Mouse (Mus musculus): ENCODE results near the gene Trim46.

Gene Trim46

GRCm38 (mm10) chr3:89246261-89247100 lies at the start of gene Trim46:
Gene Trim46 (minus strand): TSS chr3:89246309.
- peak; percentile 93 for DNase-seq

GRCm38 (mm10) chr3:89295685-89296230 lies 49.6 kb upstream of the Trim46 start:
- no peak for DNase-seq

- DNase-seq, result no peak
Observed at GRCm38 (mm10) chr3:89294195-89294594, 48.1 kb upstream of the Trim46 start.

GRCm38 (mm10) chr3:89293247-89293918 lies 47.3 kb upstream of the Trim46 start:
- DNase-seq, result no peak

DNA sequence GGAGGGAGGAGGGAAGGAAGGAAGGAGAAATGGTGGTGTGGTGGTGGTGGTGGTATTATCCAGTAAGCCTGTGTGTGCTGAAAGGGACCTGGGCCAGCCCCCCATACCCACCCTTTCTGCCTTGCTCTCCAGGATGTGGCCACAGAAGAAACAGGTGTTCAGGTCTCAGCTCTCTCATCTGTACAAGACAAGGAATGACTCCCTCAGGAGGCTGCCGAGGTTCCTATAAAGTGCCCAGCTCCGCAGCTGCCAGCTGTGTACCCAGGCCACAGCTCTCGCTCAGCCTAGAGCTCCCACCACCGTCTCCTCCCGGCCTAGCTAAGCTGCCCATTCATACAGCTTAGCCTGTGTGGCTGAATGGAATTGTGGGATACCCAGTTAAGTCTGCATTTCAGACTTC lies 46.2 kb upstream of the Trim46 start:
- DNase-seq, result no peak

- DNase-seq, result no peak
Observed at GRCm38 (mm10) chr3:89291874-89292273, 45.8 kb upstream of the Trim46 start.

DNA sequence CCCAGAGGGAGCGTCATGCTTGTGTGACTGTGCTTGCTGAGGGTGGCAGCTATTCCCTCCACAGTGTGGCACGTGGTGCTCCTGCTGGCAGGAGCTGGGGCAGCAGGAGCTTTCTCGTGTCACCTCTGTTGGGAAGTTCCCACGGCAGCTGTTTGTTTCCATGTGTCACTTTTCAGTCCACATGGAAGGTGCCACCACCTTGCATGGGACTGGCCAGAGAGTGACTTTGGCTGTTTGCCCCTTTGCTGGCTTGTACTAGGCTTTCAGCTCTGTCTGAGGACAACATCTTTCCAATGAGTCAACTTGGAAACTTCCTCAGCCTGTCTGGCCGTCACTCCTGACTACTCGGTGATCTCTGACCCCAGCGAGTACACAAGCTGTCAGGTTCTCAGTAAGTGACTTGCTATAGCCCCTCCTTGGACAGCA lies 42.4 kb upstream of the Trim46 start:
- DNase-seq, result peak; percentile 33

DNA sequence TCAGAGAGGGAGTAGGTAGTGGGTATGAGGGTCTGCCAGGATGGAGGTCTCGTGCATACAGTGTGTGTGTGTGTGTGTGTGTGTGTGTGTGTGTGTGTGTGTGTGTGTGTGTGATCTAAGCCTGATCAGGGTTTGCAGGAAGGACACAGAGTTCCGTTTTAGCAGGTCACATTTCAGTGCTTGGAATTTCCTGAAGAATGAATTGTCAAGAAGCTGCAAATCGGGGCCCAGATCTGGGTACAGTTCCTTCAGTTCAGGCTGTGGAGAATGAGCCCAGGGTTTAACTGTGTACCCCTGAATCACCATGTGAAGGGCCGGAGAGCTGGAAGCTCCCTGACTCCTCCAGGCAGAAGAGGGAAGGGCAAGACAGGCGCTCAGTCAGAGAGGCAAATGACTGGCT lies 41.2 kb upstream of the Trim46 start:
- DNase-seq, result no peak

DNA sequence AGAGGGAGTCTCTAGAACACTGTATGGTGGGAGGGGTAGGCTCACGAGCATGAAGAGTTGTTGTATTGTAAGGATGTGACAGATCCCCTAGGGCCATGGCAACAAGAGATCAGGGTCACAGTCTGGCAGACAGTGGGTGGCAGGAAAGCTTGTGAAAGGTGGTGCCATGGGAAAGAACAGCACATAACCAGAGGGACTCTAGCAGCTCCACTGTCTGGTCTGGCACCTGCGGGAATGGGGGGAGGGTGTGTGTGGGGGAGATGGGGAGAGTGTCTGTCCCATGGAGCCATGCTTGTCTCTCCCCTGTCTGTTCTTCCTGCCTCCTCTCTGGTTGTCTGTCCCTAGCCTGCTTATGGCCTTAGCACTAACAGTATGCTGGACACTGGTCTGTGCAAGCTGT lies 39.4 kb upstream of the Trim46 start:
- no peak for DNase-seq

DNA sequence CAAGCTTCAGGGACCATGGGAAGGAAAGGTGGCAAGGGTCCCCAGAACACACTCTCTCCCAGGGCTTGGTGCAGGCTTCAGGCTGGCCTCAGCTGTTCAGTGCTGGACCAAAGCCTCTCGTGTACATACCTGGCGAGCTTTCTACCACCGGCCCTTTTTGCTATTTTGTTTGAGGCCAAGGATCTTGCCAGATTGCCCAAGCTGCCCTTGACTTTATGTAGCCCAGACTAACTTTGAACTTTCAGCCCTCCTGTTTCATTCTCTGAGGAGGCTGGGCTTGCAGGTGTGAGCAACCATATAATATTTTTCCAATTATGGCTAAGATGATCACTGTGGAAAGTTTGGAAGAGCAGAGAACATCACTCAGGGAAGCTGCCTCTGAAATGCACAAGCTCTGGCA lies 38.2 kb upstream of the Trim46 start:
- no peak for DNase-seq

DNA sequence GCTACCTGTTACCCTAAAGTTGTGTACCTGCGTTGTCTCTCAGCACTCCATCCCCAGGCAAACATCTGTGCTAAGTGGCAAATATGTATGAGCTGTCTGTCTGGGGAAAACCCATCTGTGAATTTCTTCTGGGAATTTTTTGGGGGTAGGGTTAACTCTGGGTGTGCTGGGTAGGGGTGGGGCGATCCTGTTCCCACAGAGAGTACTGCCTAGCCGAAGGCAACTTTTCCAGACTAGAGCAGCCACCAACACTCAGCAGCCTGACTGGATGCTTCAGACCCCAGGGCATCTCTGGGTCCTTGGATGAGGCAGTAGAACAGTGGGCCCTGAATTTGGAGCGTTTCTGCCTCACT lies 36.2 kb upstream of the Trim46 start:
- no peak for DNase-seq

DNA sequence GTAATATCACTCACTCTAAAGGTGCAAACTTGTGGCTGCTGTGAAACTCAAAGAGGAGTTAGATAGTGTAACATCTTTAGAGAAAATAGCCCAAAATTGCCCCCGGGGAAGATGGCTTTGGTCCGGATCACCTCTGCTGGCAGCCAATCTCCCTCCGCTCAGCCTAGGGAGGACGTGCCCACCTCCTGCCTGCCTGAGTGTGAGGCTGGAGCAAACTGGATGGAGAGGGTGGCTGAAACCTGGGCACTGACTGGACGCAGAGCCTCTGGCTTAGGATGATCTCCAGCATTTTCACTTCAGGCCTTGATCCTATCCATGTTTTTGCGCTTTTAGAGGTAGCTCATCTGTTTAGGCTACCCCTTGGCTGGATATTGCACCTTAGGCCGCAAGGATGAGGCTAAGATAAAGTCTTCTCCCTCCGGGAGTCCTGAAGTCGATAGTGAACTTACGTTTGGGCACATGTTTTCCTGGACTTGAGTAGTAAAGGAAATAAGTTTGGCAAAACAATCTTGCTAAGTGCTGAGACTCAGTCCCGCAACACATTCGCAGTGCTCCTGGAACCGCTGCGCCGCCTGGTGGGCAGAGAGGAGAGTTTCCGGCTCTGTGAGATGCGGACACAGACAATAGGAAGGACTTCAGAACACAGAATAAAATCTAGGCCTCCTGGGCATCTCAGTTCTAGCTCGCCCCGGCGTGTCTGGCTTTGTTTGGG lies 35.6 kb upstream of the Trim46 start:
- DNase-seq, result peak; percentile 93

- peak; percentile 87 for DNase-seq
Observed at GRCm38 (mm10) chr3:89280606-89281511, 34.8 kb upstream of the Trim46 start, which contains the start of gene Efna1. Gene Efna1 (minus strand): TSS chr3:89281142.

- peak; percentile 80 for DNase-seq
Observed at GRCm38 (mm10) chr3:89280050-89280605, 34.0 kb upstream of the Trim46 start.

- peak; percentile 94 for DNase-seq
Observed at GRCm38 (mm10) chr3:89279153-89279890, 33.2 kb upstream of the Trim46 start.

DNA sequence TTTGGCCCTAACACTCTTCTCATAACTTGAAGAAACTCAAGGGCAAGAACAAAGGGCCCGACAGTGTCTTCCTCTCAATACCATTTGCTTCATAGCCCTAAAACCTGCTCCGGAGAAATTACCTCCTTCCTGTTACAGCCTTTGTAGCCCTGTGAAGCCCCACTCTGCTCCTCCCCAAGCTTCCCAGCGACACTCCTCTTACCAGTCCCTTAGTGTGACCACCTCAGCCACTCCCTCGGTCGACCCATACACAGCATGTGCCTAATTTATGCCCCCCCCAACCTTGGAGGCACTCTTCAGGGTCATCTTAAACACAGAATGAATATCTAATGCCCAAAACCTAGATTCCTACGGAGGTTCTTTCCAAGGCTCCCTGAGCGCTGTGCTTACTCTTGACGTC lies 32.5 kb upstream of the Trim46 start:
- peak; percentile 20 for DNase-seq

- DNase-seq, result peak; percentile 83
Observed at GRCm38 (mm10) chr3:89278107-89278506, 32.0 kb upstream of the Trim46 start.

- DNase-seq, result peak; percentile 60
Observed at GRCm38 (mm10) chr3:89277281-89278021, 31.3 kb upstream of the Trim46 start.

GRCm38 (mm10) chr3:89276061-89276460 lies 30.0 kb upstream of the Trim46 start:
- DNase-seq, result no peak

DNA sequence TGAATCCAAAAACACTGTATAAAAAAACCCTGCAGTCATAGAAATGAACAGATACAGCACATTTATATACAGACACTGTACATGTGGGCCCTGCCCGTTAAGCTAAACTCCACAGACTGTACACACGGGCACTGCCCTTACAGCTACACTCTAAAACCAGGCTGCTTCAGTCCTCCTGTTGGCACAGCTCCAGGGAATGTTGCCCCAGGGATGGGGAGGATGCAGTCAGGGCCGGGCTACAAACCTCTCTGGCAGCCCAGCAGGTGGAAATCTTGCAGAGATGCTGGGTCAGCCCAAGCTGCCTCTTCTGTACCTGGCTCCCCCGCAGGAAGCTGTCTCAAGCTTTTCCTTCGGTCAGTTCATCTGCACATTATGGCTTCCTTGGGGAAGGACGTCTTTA lies 25.7 kb upstream of the Trim46 start:
- DNase-seq, result peak; percentile 51
